ENCODE assay signal across 27 mouse cellular contexts in genomic region chr1:31190237-31190866, GRCm38 (mm10). TPM values are rescaled to one million over a fixed set of nuclear protein-coding genes. Genes with fewer than 3 reads are reported as not detected.
"Had no signal": no experiment of that assay in that cellular context is flagged by ENCODE, and none has a peak within 500 bp of the region (broad histone marks: within the 10 kb centered on the region; RNA-seq: fewer than 3 reads in every experiment).

No protein-coding gene starts in this region.

- H3K4me2 ChIP-seq: lung, embryonic 14.5 days; midbrain, embryonic 12.5 days; neural tube, embryonic 13.5 days; neural tube, embryonic 15.5 days had no signal

- DNase-seq: lung, adult 18-20 months; lung, embryonic 14.5 days; lung, postnatal 10 days; lung, postnatal 4 days; midbrain, embryonic 14.5 days; retina, postnatal 1 day; right cerebral cortex, adult 18-20 months; right cerebral cortex, postnatal 25 days; right cerebral cortex, postnatal 4 days; spleen, adult 18-20 months; thymus, adult 18-20 months; thymus, postnatal 14 days; thymus, postnatal 36 days had no signal

- H3K4me1 ChIP-seq: midbrain, embryonic 10.5 days; midbrain, embryonic 12.5 days; neural tube, embryonic 13.5 days; neural tube, embryonic 15.5 days had no signal

- H3K4me3 ChIP-seq: midbrain, embryonic 10.5 days; midbrain, embryonic 12.5 days; myocyte; neural tube, embryonic 13.5 days; neural tube, embryonic 15.5 days had no signal

- H3K9me3 ChIP-seq: midbrain, embryonic 10.5 days; midbrain, embryonic 12.5 days; neural tube, embryonic 13.5 days; neural tube, embryonic 15.5 days had no signal

- H3K27ac ChIP-seq: midbrain, embryonic 10.5 days; midbrain, embryonic 12.5 days; neural tube, embryonic 13.5 days; neural tube, embryonic 15.5 days had no signal

- H3K27me3 ChIP-seq: midbrain, embryonic 12.5 days; neural tube, embryonic 13.5 days; neural tube, embryonic 15.5 days had no signal

- ATAC-seq: midbrain, embryonic 16.5 days had no signal

- H3K36me3 ChIP-seq: midbrain, embryonic 10.5 days; midbrain, embryonic 12.5 days; neural tube, embryonic 13.5 days; neural tube, embryonic 15.5 days had no signal

- H3K9ac ChIP-seq: lung, embryonic 14.5 days; midbrain, embryonic 12.5 days; neural tube, embryonic 13.5 days; neural tube, embryonic 15.5 days had no signal

RNA-seq across cellular contexts. Expression of gene Lgsn, which starts 14.2 kb away (rescaled TPM):
- total RNA-seq: megakaryocyte, adult 5-6 weeks; megakaryocyte-erythroid progenitor cell, adult 5-6 weeks had no signal
- polyA plus RNA-seq: lung, embryonic 14.5 days; lung, embryonic 16.5 days; midbrain, embryonic 10.5 days; midbrain, embryonic 12.5 days; midbrain, embryonic 14.5 days; midbrain, embryonic 16.5 days; myocyte; neural tube, embryonic 11.5 days; neural tube, embryonic 13.5 days; small intestine, adult 2 months; stomach, embryonic 14.5 days; stomach, embryonic 16.5 days; thymus, postnatal 0 days had no signal

RNA-seq across cellular contexts. Expression of gene 4931428L18Rik, which starts 32.1 kb away (rescaled TPM):
- total RNA-seq: megakaryocyte-erythroid progenitor cell, adult 5-6 weeks had no signal
- polyA plus RNA-seq: lung, embryonic 14.5 days; midbrain, embryonic 10.5 days; midbrain, embryonic 12.5 days; midbrain, embryonic 14.5 days; midbrain, embryonic 16.5 days; neural tube, embryonic 11.5 days; neural tube, embryonic 13.5 days; neural tube, embryonic 15.5 days; small intestine, adult 2 months; stomach, embryonic 14.5 days; thymus, postnatal 0 days had no signal

RNA-seq across cellular contexts. Expression of gene Pih1d3, which starts 32.3 kb away (rescaled TPM):
- total RNA-seq: megakaryocyte, adult 5-6 weeks; megakaryocyte-erythroid progenitor cell, adult 5-6 weeks had no signal
- polyA plus RNA-seq: lung, embryonic 14.5 days; lung, embryonic 16.5 days; midbrain, embryonic 10.5 days; midbrain, embryonic 12.5 days; midbrain, embryonic 14.5 days; midbrain, embryonic 16.5 days; myocyte; neural tube, embryonic 11.5 days; neural tube, embryonic 13.5 days; neural tube, embryonic 15.5 days; small intestine, adult 2 months; stomach, embryonic 14.5 days; stomach, embryonic 16.5 days; thymus, postnatal 0 days had no signal
